Mouse (Mus musculus) olfactory bulb, adult 2 months (tissue): ENCODE results near the gene Foxp1.

ENCODE experiments used
- CTCF ChIP-seq: fragments of 200-500 bp; IDR thresholded peaks from 2 replicates; pipeline ENCODE4 v1.5.1; 2012; ENCODE audit warnings: low read depth, mild to moderate bottlenecking, low read length, moderate library complexity; ENCODE audit not compliant: insufficient read depth
- POLR2A ChIP-seq: fragments of 200-500 bp; IDR thresholded peaks from 2 replicates; pipeline ENCODE4 v1.6.1; 2012; ENCODE audit warnings: mild to moderate bottlenecking, low read depth, low read length, moderate library complexity; ENCODE audit not compliant: insufficient read depth

DNA sequence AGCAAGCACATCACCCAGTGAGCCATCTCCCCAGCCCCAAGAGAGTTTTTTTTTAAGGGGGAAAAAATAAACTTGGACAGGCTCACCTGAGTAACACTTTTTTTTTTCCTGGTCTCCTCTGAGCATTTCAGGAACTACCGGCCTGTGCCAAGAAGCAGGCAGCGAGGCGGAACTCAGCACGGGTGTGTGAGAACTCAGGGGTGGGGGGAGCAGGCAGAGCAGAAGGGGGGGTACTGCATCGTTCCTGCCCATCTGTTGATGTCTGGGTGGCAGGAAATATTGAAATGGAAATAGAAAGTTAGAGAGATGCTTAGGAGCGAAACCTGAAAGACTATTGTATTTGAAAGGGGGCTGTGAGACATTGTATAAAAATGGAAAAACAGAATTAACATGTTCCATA is 146.7 kb downstream of the Foxp1 start:
- TF ChIP-seq CTCF = no peak
- no peak for TF ChIP-seq POLR2A
